Mouse (Mus musculus) myocyte (in vitro differentiated cells): ENCODE data around the gene Kiss1r.

ENCODE experiments used
- E2F4 ChIP-seq: IDR thresholded peaks from one replicate; pipeline ENCODE4 v1.6.1; 2011; ENCODE audit warnings: mild to moderate bottlenecking, control low read depth, moderate library complexity; ENCODE audit not compliant: insufficient read depth
- MAX ChIP-seq: IDR thresholded peaks from one replicate; pipeline ENCODE4 v1.6.1; 2011; ENCODE audit warnings: low read depth, mild to moderate bottlenecking, control low read depth
- MYOD1 ChIP-seq, 3 experiments: IDR thresholded peaks; one replicate each; pipeline ENCODE4 v1.6.1; 2011; ENCODE audit warnings: control low read depth in 2 of 3, low read depth in 2 of 3, mild to moderate bottlenecking in 2 of 3, moderate library complexity in 1 of 3; ENCODE audit not compliant: insufficient read length in 2 of 3, control insufficient read depth in 1 of 3
- POLR2A ChIP-seq: IDR thresholded peaks from one replicate; pipeline ENCODE4 v1.6.1; 2011; ENCODE audit warnings: low read depth, mild to moderate bottlenecking, control low read depth, moderate library complexity; ENCODE audit not compliant: insufficient read length
- POLR2AphosphoS2 ChIP-seq: IDR thresholded peaks from one replicate; pipeline ENCODE4 v1.6.1; 2011; ENCODE audit warnings: low read depth, control low read depth; ENCODE audit not compliant: insufficient read length
- TCF12 ChIP-seq: IDR thresholded peaks from one replicate; pipeline ENCODE4 v1.6.1; 2011; ENCODE audit warnings: mild to moderate bottlenecking, control low read depth; ENCODE audit not compliant: poor library complexity, insufficient read depth, severe bottlenecking
- TCF3 ChIP-seq: IDR thresholded peaks from one replicate; pipeline ENCODE4 v1.6.1; 2011; ENCODE audit warnings: low read depth, control low read depth; ENCODE audit not compliant: insufficient read length
- USF1 ChIP-seq: IDR thresholded peaks from one replicate; pipeline ENCODE4 v1.6.1; 2011; ENCODE audit warnings: low read depth, mild to moderate bottlenecking, control low read depth, moderate library complexity

GRCm38 (mm10) chr10:79908167-79909091 is 8.3 kb upstream of the Kiss1r start, which contains the start of gene Med16:
- TF ChIP-seq POLR2A (peak; percentile 36), E2F4 (no peak), POLR2AphosphoS2 (no peak), MAX (no peak), TCF12 (no peak), MYOD1 (IDR thresholded peaks at IDR 0.05; ENCODE audit: control insufficient read depth in 1 of 3, insufficient read length in 2 of 3, low read depth in 2 of 3) (no peak), USF1 (no peak), TCF3 (no peak)
